12 mouse cellular contexts compared by ENCODE assay signal in the genomic region with DNA sequence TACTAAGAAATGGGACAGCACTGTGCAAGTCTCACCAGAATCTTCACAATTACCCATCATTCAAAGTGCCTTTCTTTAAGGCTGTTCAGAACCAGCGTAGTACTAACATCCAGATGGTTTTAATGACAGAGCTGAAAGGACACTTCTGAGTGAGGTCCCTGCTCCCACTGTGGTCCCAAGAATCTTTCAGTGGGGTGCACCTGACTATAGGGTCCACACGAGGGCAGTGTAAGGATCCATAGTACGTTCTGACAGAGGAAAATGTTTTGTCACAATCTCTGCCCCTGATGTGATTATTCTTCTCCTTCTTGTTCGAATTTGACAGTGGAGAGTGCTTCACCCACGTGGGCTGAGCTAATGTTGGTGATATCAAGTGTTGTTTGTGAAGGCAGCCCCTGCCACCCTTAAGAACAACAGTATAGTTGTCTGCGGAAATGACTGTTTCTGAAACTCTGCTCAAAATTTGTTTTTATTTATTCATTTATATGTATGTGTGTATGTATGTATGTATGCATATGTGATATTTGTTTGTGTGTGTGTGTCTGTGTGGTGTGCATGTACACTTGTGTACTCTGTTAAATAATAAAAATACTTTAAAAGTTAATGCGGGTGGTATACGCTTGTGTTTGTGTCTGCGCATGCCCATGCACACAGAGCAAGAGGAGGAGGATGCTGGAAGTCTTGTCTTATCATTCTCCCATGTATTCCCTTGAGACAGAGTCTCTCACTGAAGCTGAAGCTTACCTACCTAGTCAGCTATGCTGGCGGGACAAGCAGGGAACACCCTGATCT.
DNase-seq lines count a peak whose midpoint lies in the region; ATAC-seq and TF ChIP-seq lines count a peak whose summit lies in the region.
"Had no signal": no experiment of that assay in that cellular context is flagged by ENCODE, and none has a peak within 500 bp of the region (broad histone marks: within the 10 kb centered on the region; RNA-seq: fewer than 3 reads in every experiment).

No protein-coding gene starts in this region.

- H3K36me3 ChIP-seq in limb, embryonic 12.5 days = no peaks in the 10 kb centered on the region
- H3K36me3 ChIP-seq: heart, embryonic 15.5 days; lung, embryonic 15.5 days had no signal

- DNase-seq in embryo, embryonic 10 days (ENCODE audit: low spot score) = peak; percentile 34
- DNase-seq in embryo, embryonic 9.5 days (ENCODE audit: extremely low spot score) = no peak
- DNase-seq in left cerebral cortex, adult 2 months (ENCODE audit: extremely low spot score in 1 of 2, low spot score in 2 of 2) = no peak
- no peak for DNase-seq in left cerebral cortex, postnatal 36 days (ENCODE audit: low spot score in 2 of 2)
- DNase-seq in R1 (ENCODE audit: low read depth, low spot score) (peak; percentile 28), adipocyte (ENCODE audit: low spot score) (no peak)
- DNase-seq: B cell, adult 2 months; cerebellum, adult 18-20 months had no signal

- H3K27ac ChIP-seq in left cerebral cortex, adult 2 months = no peak overlapping the region
- H3K27ac ChIP-seq in limb, embryonic 12.5 days = no peak overlapping the region
- H3K27ac ChIP-seq: heart, embryonic 15.5 days; lung, embryonic 15.5 days had no signal

- peak; percentile 52; the same call in 1 of the 2 replicates for ATAC-seq in limb, embryonic 12.5 days (ENCODE audit: insufficient number of reproducible peaks, insufficient read depth, low FRiP score, low TSS enrichment, low read depth)
- no peak for ATAC-seq in inflammation-experienced regulatory T-cells, adult 6 months

- H3K27me3 ChIP-seq in limb, embryonic 12.5 days = no peaks in the 10 kb centered on the region
- H3K27me3 ChIP-seq: heart, embryonic 15.5 days; lung, embryonic 15.5 days had no signal

- peak; percentile 54 for TF ChIP-seq CTCF in left cerebral cortex, adult 2 months (IDR thresholded peaks at IDR 0.05)

- peaks cover 13% of the 10 kb centered on the region for H3K4me1 ChIP-seq in limb, embryonic 12.5 days (replicated peaks)
- H3K4me1 ChIP-seq: heart, embryonic 15.5 days; lung, embryonic 15.5 days had no signal

- H3K9me3 ChIP-seq in limb, embryonic 12.5 days = no peaks in the 10 kb centered on the region
- H3K9me3 ChIP-seq: heart, embryonic 15.5 days; lung, embryonic 15.5 days had no signal

- H3K4me2 ChIP-seq in limb, embryonic 12.5 days = no peak overlapping the region
- H3K4me2 ChIP-seq: heart, embryonic 15.5 days; lung, embryonic 15.5 days had no signal

- no peak overlapping the region for H3K9ac ChIP-seq in limb, embryonic 12.5 days (replicated peaks)
- H3K9ac ChIP-seq: heart, embryonic 15.5 days; lung, embryonic 15.5 days had no signal

- H3K4me3 ChIP-seq in left cerebral cortex, adult 2 months = no peak overlapping the region
- no peak overlapping the region for H3K4me3 ChIP-seq in limb, embryonic 12.5 days (replicated peaks)
- H3K4me3 ChIP-seq: heart, embryonic 15.5 days; lung, embryonic 15.5 days had no signal

- intact Hi-C loops in left cerebral cortex, adult 2 months (cut with DNase I) = no loop called here
- intact Hi-C loops in left cerebral cortex, postnatal 36 days (cut with DNase I) = loop anchor here (10.0 kb wide), 1 partner anchor 174 kb away; no protein-coding TSS in a partner anchor

- 77% methylated on average over 10 of the region's 10 CpGs for WGBS in limb, embryonic 12.5 days

Comparison
In these comparisons a context has a peak if more than half of its experiments do, and no peak if none do; other contexts are left out.
1. DNase-seq: peak in embryo, embryonic 10 days (single experiment) and R1 (single experiment); none in embryo, embryonic 9.5 days (single experiment), left cerebral cortex, adult 2 months (0 of 2), left cerebral cortex, postnatal 36 days (0 of 2) and adipocyte (single experiment).